Mouse (Mus musculus): ENCODE measurements around the gene Slc6a6. TPM values are rescaled to one million over a fixed set of nuclear protein-coding genes. Genes with fewer than 3 reads are reported as not detected.

The Slc6a6 gene
- total and polyA plus RNA-seq, 2 experiments from 2014 or later = 101 to 139 TPM

DNA sequence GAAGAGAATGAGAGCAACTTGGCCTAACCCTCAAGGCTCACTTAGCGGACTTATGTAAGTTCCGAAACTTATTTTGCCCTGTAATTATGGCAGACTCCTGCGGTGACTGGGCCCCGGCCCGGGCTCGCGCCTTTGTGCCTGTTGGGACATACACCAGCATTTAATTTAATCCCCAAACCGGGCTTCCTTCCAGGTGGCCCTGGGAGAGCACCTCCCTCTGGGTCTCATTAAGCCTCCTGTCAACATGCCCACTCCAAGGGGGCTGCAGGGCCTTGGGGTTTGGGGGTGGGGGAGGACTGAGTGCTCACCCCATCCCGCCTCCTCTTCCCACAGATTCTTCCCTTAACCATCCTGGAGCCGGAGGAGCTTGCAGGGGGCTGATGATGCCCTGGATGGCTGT lies 37.8 kb upstream of the Slc6a6 start:
- Histone ChIP-seq H3K27ac (ENCODE audit: low read depth, low read length) (no peak overlapping the region), H3K27me3 (ENCODE audit: insufficient read depth, low read length) (no peaks in the 10 kb centered on the region), H3K9me3 (ENCODE audit: low read length) (no peaks in the 10 kb centered on the region), H3K4me2 (ENCODE audit: low read depth) (no peak overlapping the region), H3K4me3 (ENCODE audit: low read depth, low read length) (no peak overlapping the region), H3K36me3 (ENCODE audit: insufficient read depth) (no peaks in the 10 kb centered on the region), H3K9ac (no peak overlapping the region), H3K4me1 (ENCODE audit: insufficient read depth) (no peaks in the 10 kb centered on the region)
- TF ChIP-seq CTCF (IDR thresholded peaks at IDR 0.05; ENCODE audit: low read depth) = no peak
- ATAC-seq = peak; percentile 38; the same call in 1 of the 2 replicates
- DNase-seq = peak; percentile 60
- WGBS = 27% methylated on average over 10 of the region's 10 CpGs

DNA sequence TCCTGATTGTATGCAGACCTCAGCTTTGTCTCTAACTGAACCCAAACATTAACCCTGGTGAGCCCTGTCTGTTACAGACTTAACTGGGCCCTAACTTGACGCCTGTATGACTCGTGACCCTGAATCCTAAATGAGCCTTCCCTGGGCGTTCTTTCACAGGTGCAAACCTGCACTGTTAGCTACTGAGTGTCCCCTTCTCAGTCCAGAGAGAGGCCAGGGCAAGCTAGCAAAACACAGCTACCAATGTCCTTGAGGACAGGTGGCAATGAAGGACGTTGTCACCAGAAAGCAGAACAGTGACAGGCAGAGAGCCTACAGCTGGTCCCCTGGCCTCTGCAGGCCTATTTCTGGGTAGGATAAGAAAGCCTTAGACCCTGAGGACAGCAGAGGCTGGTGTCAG lies 37.0 kb upstream of the Slc6a6 start:
- no peak for ATAC-seq
- no peak overlapping the region for H3K9ac ChIP-seq
- H3K4me3 ChIP-seq (ENCODE audit: low read depth, low read length) = no peak overlapping the region
- H3K4me1 ChIP-seq (ENCODE audit: insufficient read depth) = no peaks in the 10 kb centered on the region
- no peak overlapping the region for H3K4me2 ChIP-seq (ENCODE audit: low read depth)
- no peaks in the 10 kb centered on the region for H3K9me3 ChIP-seq (ENCODE audit: low read length)
- no peak overlapping the region for H3K27ac ChIP-seq (ENCODE audit: low read depth, low read length)
- 79% methylated on average over 4 of the region's 4 CpGs for WGBS
- TF ChIP-seq CTCF (IDR thresholded peaks at IDR 0.05; ENCODE audit: low read depth) = no peak
- DNase-seq = no peak
- no peaks in the 10 kb centered on the region for H3K27me3 ChIP-seq (ENCODE audit: insufficient read depth, low read length)
- no peaks in the 10 kb centered on the region for H3K36me3 ChIP-seq (ENCODE audit: insufficient read depth)

DNA sequence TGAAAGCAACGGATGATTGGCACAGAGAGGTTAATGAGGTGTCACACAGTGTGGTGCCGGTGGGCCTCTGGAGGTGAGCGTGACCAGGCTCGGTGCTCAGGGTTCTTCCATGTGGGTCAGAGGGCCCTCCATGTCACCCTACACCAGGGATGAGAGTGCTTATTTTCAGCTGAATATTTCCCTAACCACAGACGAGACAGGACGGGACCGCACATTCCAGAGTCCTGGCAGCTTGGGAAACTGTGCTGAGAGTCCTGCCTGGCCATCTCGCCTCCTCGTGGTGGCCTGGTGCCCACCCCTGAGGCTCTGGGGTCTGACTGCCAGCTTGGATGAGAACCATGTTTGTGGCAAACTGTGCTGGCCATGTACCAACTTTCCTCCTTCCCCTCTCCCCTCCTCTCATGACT lies 36.5 kb upstream of the Slc6a6 start:
- Histone ChIP-seq H3K4me2 (ENCODE audit: low read depth) (no peak overlapping the region), H3K27ac (ENCODE audit: low read depth, low read length) (no peak overlapping the region), H3K4me3 (ENCODE audit: low read depth, low read length) (no peak overlapping the region), H3K36me3 (ENCODE audit: insufficient read depth) (no peaks in the 10 kb centered on the region), H3K27me3 (ENCODE audit: insufficient read depth, low read length) (no peaks in the 10 kb centered on the region), H3K9me3 (ENCODE audit: low read length) (no peaks in the 10 kb centered on the region), H3K9ac (no peak overlapping the region), H3K4me1 (ENCODE audit: insufficient read depth) (no peaks in the 10 kb centered on the region)
- peak; percentile 53 for DNase-seq
- no peak for TF ChIP-seq CTCF (IDR thresholded peaks at IDR 0.05; ENCODE audit: low read depth)
- ATAC-seq = no peak
- WGBS = 52% methylated on average over 9 of the region's 9 CpGs

DNA sequence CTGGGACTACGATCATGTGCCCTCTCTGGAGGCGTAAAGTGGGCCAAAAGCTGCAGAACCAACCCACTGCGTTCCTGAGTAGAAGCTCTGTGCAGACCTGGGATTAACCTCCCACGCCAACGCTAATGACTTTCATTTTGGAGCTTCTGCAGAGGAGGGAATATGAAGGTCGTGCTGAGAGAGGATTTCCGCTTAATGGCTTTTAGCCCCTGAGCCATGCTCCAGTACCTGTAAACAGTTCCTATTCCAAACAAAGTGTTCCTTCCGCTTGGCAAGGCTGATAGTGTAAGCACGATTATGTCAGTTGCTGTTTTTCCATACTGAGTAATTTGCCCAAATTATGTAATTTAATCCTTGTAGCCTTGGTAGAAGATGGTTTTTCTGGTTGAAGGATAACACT lies 33.6 kb upstream of the Slc6a6 start:
- no peaks in the 10 kb centered on the region for H3K27me3 ChIP-seq (ENCODE audit: insufficient read depth, low read length)
- H3K4me1 ChIP-seq (ENCODE audit: insufficient read depth) = no peaks in the 10 kb centered on the region
- 79% methylated on average over 9 of the region's 9 CpGs for WGBS
- ATAC-seq (no peak), DNase-seq (no peak)
- H3K9ac ChIP-seq = no peak overlapping the region
- H3K4me2 ChIP-seq (ENCODE audit: low read depth) = no peak overlapping the region
- H3K27ac ChIP-seq (ENCODE audit: low read depth, low read length) = no peak overlapping the region
- no peaks in the 10 kb centered on the region for H3K9me3 ChIP-seq (ENCODE audit: low read length)
- no peak overlapping the region for H3K4me3 ChIP-seq (ENCODE audit: low read depth, low read length)
- TF ChIP-seq CTCF (IDR thresholded peaks at IDR 0.05; ENCODE audit: low read depth) = no peak
- no peaks in the 10 kb centered on the region for H3K36me3 ChIP-seq (ENCODE audit: insufficient read depth)

DNA sequence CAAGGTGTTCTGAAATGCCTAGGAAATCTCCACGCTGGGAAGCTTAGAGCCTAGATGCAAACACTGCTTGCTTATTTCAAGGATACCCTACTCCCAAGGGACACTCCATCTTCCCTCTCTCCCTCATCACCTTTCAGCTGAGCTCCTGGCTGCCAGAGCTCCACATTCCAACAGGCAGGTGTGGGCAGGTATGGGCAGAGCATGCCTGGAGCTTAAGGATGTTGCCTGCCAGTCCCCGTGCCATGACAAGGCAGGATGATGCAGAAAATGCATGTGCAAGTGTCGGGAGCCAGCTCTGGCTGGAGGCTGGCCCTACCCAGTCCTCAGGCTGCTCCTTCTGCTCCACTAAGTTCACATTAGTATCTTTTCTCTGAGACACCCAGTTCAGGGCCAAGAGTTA lies 31.6 kb upstream of the Slc6a6 start:
- WGBS = 83% methylated on average over 3 of the region's 3 CpGs
- H3K36me3 ChIP-seq (ENCODE audit: insufficient read depth) = no peaks in the 10 kb centered on the region
- no peak overlapping the region for H3K4me2 ChIP-seq (ENCODE audit: low read depth)
- no peaks in the 10 kb centered on the region for H3K4me1 ChIP-seq (ENCODE audit: insufficient read depth)
- DNase-seq (no peak), ATAC-seq (no peak)
- TF ChIP-seq CTCF (IDR thresholded peaks at IDR 0.05; ENCODE audit: low read depth) = no peak
- H3K9ac ChIP-seq = no peak overlapping the region
- no peak overlapping the region for H3K4me3 ChIP-seq (ENCODE audit: low read depth, low read length)
- H3K9me3 ChIP-seq (ENCODE audit: low read length) = no peaks in the 10 kb centered on the region
- H3K27ac ChIP-seq (ENCODE audit: low read depth, low read length) = no peak overlapping the region
- H3K27me3 ChIP-seq (ENCODE audit: insufficient read depth, low read length) = no peaks in the 10 kb centered on the region

DNA sequence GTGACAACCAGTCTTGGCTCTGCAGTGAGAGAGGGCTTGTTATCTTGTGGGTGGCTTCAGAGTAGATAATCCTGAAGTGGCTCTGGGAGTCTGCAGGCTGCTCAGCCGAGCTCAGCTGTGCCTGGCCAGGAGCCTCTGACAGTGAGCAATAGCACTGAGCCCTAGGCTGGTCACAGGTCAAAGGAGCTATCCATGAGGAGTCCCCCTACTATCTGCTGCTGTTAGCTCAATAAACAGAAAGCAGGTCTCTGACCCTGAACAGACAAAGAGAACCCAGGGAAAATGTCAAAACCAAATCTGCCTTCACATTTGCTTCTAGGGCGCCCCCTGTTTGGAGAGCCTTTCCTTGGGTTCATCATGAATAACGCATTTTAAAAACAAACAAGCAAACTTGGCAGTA lies 28.6 kb upstream of the Slc6a6 start:
- no peaks in the 10 kb centered on the region for H3K4me1 ChIP-seq (ENCODE audit: insufficient read depth)
- no peak overlapping the region for H3K4me3 ChIP-seq (ENCODE audit: low read depth, low read length)
- WGBS = 46% methylated on average over 3 of the region's 3 CpGs
- no peak overlapping the region for H3K27ac ChIP-seq (ENCODE audit: low read depth, low read length)
- no peak for DNase-seq
- H3K27me3 ChIP-seq (ENCODE audit: insufficient read depth, low read length) = no peaks in the 10 kb centered on the region
- no peak for TF ChIP-seq CTCF (IDR thresholded peaks at IDR 0.05; ENCODE audit: low read depth)
- H3K9me3 ChIP-seq (ENCODE audit: low read length) = no peaks in the 10 kb centered on the region
- no peaks in the 10 kb centered on the region for H3K36me3 ChIP-seq (ENCODE audit: insufficient read depth)
- H3K9ac ChIP-seq = no peak overlapping the region
- H3K4me2 ChIP-seq (ENCODE audit: low read depth) = no peak overlapping the region
- no peak for ATAC-seq

DNA sequence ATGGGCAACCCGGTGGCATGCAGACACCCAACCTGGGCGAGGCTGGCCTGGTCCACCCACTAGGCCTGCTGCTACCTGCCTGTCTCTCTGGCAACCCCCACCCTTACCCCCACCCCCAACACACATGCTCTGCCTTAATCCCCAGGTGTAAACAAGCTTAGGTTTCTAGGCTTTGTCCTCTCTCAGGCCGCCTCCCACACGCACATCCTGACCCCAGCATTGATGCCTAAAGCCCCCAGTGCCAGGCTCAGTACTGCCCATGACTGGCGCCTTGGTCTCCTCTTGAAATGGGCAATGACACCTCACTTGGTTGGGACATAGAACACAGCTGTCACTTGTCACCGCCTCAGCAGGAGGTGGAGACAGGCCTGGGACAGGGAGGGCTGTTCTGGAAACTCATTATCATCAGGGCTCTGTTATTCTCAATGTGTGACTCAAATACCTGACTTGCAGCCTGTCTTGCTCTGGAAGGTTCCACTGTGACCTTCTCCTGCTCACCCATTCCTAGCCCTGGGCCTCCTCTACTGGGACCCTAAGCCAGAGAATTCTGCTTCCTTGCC lies 27.9 kb upstream of the Slc6a6 start:
- ATAC-seq (no peak), DNase-seq (no peak)
- H3K4me2 ChIP-seq (ENCODE audit: low read depth) = no peak overlapping the region
- no peak for TF ChIP-seq CTCF (IDR thresholded peaks at IDR 0.05; ENCODE audit: low read depth)
- H3K9ac ChIP-seq = no peak overlapping the region
- H3K36me3 ChIP-seq (ENCODE audit: insufficient read depth) = no peaks in the 10 kb centered on the region
- H3K27me3 ChIP-seq (ENCODE audit: insufficient read depth, low read length) = no peaks in the 10 kb centered on the region
- H3K4me1 ChIP-seq (ENCODE audit: insufficient read depth) = no peaks in the 10 kb centered on the region
- H3K4me3 ChIP-seq (ENCODE audit: low read depth, low read length) = no peak overlapping the region
- H3K9me3 ChIP-seq (ENCODE audit: low read length) = no peaks in the 10 kb centered on the region
- H3K27ac ChIP-seq (ENCODE audit: low read depth, low read length) = no peak overlapping the region
- 57% methylated on average over 6 of the region's 6 CpGs for WGBS
